Mouse (Mus musculus): ENCODE data around the gene Pld5. TPM values are rescaled to one million over a fixed set of nuclear protein-coding genes. Genes with fewer than 3 reads are reported as not detected.

Gene Pld5
- polyA plus RNA-seq, 2 experiments, result 0.01 TPM; not detected in 1

DNA sequence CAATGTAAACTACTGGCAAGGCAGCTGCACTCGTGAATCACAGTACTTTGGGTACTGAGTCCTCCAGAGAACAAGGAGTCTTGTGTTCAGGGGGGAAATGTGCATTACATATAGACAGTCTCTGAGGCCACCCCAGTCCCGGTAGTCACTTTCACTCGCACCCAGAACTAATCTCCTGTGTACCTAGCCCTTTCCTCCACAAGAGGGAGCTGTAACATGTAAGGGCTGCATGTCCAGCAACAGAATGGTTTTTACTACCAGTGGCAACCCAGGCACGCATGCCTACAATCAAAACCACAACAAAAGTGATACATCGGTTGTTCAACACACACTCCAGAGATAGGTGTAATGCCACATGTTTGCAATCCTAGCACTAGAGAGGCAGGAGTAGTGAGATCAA, 56.9 kb downstream of the Pld5 start:
- H3K4me2 ChIP-seq (ENCODE audit: low read depth), result no peak overlapping the region
- 58% methylated on average over 5 of the region's 5 CpGs for WGBS (ENCODE audit: insufficient replicate concordance)
- no peaks in the 10 kb centered on the region for H3K27me3 ChIP-seq (ENCODE audit: control insufficient read depth, insufficient read depth, low read length)
- TF ChIP-seq CTCF (IDR thresholded peaks at IDR 0.05; ENCODE audit: low read depth), result 0 out of 2 replicates have a peak, but pooled peaks have one; percentile 16
- no peak for TF ChIP-seq EP300 (IDR thresholded peaks at IDR 0.05; ENCODE audit: low read depth)
- ATAC-seq (ENCODE audit: insufficient read depth), result no peak
- no peak overlapping the region for H3K27ac ChIP-seq
- no peaks in the 10 kb centered on the region for H3K36me3 ChIP-seq (replicated peaks; ENCODE audit: control insufficient read depth, insufficient read depth, low read depth)
- H3K4me3 ChIP-seq (ENCODE audit: insufficient read depth in 1 of 2, low read depth in 2 of 2, low read length in 2 of 2), result no peak overlapping the region
- H3K9ac ChIP-seq (replicated peaks), result no peak overlapping the region
- no peaks in the 10 kb centered on the region for H3K9me3 ChIP-seq (ENCODE audit: control insufficient read depth, low read length)
- H3K4me1 ChIP-seq (replicated peaks; ENCODE audit: control insufficient read depth in 2 of 2, insufficient read depth in 2 of 2, low read length in 1 of 2), result no peaks in the 10 kb centered on the region
- DNase-seq (ENCODE audit: low read depth in 3 of 3, low spot score in 3 of 3), result no peak

DNA sequence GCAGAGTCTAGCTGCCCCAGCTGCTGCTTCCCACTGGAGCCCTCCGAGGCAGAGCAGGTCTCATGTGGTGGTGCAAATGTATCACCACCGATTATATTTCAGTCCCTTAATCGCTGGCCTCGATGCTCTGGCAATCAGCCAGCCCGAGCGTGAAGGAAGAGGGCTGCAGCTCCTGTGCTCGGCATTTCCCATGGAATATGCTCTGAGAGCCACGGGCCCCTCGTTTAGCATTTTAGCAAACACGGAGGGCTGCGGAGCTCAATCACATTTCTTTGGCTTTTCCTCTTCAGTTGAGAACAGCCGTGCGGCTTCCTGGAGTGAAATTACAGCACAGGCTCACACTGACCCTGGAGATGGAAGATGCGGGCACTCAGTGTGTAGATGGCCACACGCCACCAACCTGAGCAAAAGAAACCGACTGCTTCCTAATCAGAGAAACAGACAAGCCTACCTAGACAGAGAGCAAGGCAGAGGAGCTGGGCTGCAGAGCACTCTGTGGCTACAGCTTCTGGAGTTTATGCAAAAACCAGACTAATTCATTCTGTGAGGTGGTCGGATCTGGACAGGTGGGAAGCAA, 61.4 kb downstream of the Pld5 start:
- no peak overlapping the region for H3K4me2 ChIP-seq (ENCODE audit: low read depth)
- no peaks in the 10 kb centered on the region for H3K4me1 ChIP-seq (replicated peaks; ENCODE audit: control insufficient read depth in 2 of 2, insufficient read depth in 2 of 2, low read length in 1 of 2)
- no peak for TF ChIP-seq CTCF (IDR thresholded peaks at IDR 0.05; ENCODE audit: low read depth)
- no peak for TF ChIP-seq EP300 (IDR thresholded peaks at IDR 0.05; ENCODE audit: low read depth)
- WGBS (ENCODE audit: insufficient replicate concordance), result 46% methylated on average over 17 of the region's 17 CpGs
- no peaks in the 10 kb centered on the region for H3K27me3 ChIP-seq (ENCODE audit: control insufficient read depth, insufficient read depth, low read length)
- no peaks in the 10 kb centered on the region for H3K36me3 ChIP-seq (replicated peaks; ENCODE audit: control insufficient read depth, insufficient read depth, low read depth)
- no peak overlapping the region for H3K27ac ChIP-seq
- no peak for ATAC-seq (ENCODE audit: insufficient read depth)
- H3K9ac ChIP-seq (replicated peaks), result no peak overlapping the region
- H3K9me3 ChIP-seq (ENCODE audit: control insufficient read depth, low read length), result no peaks in the 10 kb centered on the region
- DNase-seq (ENCODE audit: low read depth in 3 of 3, low spot score in 3 of 3), result no peak
- no peak overlapping the region for H3K4me3 ChIP-seq (ENCODE audit: insufficient read depth in 1 of 2, low read depth in 2 of 2, low read length in 2 of 2)

DNA sequence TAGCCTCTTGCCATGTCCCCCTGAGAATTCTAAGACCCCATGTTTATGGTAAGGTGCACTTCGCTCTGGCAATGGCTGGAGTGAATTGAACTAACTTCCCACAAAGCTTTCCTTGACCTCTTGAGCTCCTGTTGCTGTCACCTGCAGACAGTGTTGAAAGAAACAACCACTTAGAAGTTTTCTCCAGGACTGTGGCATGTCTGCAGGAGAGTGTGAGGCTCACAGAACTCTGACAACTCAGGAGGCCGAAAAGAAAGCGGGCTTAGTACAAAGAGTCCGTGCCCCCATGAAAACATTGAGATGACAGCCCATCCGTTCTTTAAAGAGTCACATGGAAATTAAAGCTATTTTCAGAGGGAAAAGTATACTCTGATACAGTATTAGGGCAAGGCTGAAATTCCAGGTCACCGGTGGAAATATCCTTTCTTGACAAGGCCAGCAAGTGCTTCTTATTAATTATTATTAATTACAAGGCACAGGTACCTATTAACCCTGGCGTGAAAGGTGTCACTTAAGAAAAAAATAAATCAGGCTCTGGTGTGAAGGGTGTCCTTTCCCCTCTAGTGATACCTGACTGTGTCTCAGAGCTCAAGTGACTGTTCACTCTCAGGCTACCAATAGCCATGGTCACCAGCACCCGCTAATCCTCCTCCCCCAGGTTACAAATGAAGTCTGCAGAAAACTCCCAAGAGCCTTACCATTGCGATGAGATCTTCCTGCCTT, 62.0 kb downstream of the Pld5 start:
- 65% methylated on average over 9 of the region's 9 CpGs for WGBS (ENCODE audit: insufficient replicate concordance)
- no peak for DNase-seq (ENCODE audit: low read depth in 3 of 3, low spot score in 3 of 3)
- no peak overlapping the region for H3K4me3 ChIP-seq (ENCODE audit: insufficient read depth in 1 of 2, low read depth in 2 of 2, low read length in 2 of 2)
- no peaks in the 10 kb centered on the region for H3K9me3 ChIP-seq (ENCODE audit: control insufficient read depth, low read length)
- ATAC-seq (ENCODE audit: insufficient read depth), result no peak
- H3K27me3 ChIP-seq (ENCODE audit: control insufficient read depth, insufficient read depth, low read length), result no peaks in the 10 kb centered on the region
- no peaks in the 10 kb centered on the region for H3K36me3 ChIP-seq (replicated peaks; ENCODE audit: control insufficient read depth, insufficient read depth, low read depth)
- no peak overlapping the region for H3K9ac ChIP-seq (replicated peaks)
- no peak overlapping the region for H3K4me2 ChIP-seq (ENCODE audit: low read depth)
- TF ChIP-seq CTCF (IDR thresholded peaks at IDR 0.05; ENCODE audit: low read depth), result no peak
- no peak for TF ChIP-seq EP300 (IDR thresholded peaks at IDR 0.05; ENCODE audit: low read depth)
- no peak overlapping the region for H3K27ac ChIP-seq
- no peaks in the 10 kb centered on the region for H3K4me1 ChIP-seq (replicated peaks; ENCODE audit: control insufficient read depth in 2 of 2, insufficient read depth in 2 of 2, low read length in 1 of 2)

DNA sequence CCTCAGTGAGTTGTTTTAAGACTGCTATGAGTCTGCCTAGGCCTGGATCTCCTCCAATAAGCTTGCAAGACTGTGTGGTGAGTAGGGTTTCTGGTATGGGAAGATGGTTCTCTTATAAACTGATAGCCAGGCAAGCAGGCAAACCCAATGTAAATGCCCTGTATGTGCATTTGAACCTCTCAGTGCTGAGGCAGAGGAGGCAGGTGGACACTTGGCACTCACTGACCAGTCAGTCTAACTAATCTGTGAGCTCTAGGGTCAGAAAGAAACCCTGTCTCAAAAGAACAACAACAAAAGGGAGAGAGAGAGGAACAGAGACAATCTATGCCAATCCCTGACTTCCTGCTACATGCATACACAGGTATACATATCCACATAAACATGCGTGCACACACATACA, 64.3 kb downstream of the Pld5 start:
- 47% methylated on average over 1 of the region's 1 CpGs for WGBS (ENCODE audit: insufficient replicate concordance)
- no peak overlapping the region for H3K4me3 ChIP-seq (ENCODE audit: insufficient read depth in 1 of 2, low read depth in 2 of 2, low read length in 2 of 2)
- ATAC-seq (ENCODE audit: insufficient read depth) (no peak), DNase-seq (ENCODE audit: low read depth in 3 of 3, low spot score in 3 of 3) (no peak)
- H3K27me3 ChIP-seq (ENCODE audit: control insufficient read depth, insufficient read depth, low read length), result no peaks in the 10 kb centered on the region
- H3K27ac ChIP-seq, result no peak overlapping the region
- H3K4me2 ChIP-seq (ENCODE audit: low read depth), result no peak overlapping the region
- TF ChIP-seq EP300 (IDR thresholded peaks at IDR 0.05; ENCODE audit: low read depth) (no peak), CTCF (IDR thresholded peaks at IDR 0.05; ENCODE audit: low read depth) (no peak)
- no peaks in the 10 kb centered on the region for H3K36me3 ChIP-seq (replicated peaks; ENCODE audit: control insufficient read depth, insufficient read depth, low read depth)
- no peaks in the 10 kb centered on the region for H3K9me3 ChIP-seq (ENCODE audit: control insufficient read depth, low read length)
- H3K4me1 ChIP-seq (replicated peaks; ENCODE audit: control insufficient read depth in 2 of 2, insufficient read depth in 2 of 2, low read length in 1 of 2), result no peaks in the 10 kb centered on the region
- no peak overlapping the region for H3K9ac ChIP-seq (replicated peaks)

DNA sequence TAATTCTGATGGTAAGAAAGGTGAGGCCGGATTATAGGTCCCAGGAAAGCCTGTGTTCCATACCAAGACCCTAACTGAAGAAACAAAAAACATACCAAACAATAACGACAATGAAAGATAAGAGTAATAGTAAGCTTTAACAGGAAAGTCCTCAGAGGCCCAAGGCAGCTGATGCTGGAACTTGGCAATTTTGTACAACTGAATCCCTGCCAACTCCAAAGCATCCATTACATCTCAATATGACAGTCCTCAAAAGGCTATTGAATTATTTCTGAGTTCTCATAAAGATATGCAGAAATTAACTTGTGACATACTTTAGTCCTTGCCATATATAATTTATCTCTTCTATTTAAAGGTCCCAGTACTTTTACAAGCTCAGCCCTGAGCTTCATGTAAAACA, 67.1 kb downstream of the Pld5 start:
- WGBS (ENCODE audit: insufficient replicate concordance), result 51% methylated on average over 2 of the region's 2 CpGs

More for the DNA sequence above, 67.1 kb downstream of the Pld5 start:
- no peak for DNase-seq (ENCODE audit: low read depth in 3 of 3, low spot score in 3 of 3)
- Histone ChIP-seq H3K4me2 (ENCODE audit: low read depth) (no peak overlapping the region), H3K4me1 (replicated peaks; ENCODE audit: control insufficient read depth in 2 of 2, insufficient read depth in 2 of 2, low read length in 1 of 2) (no peaks in the 10 kb centered on the region), H3K9ac (replicated peaks) (no peak overlapping the region), H3K27me3 (ENCODE audit: control insufficient read depth, insufficient read depth, low read length) (no peaks in the 10 kb centered on the region), H3K9me3 (ENCODE audit: control insufficient read depth, low read length) (no peaks in the 10 kb centered on the region), H3K27ac (no peak overlapping the region), H3K4me3 (ENCODE audit: insufficient read depth in 1 of 2, low read depth in 2 of 2, low read length in 2 of 2) (no peak overlapping the region), H3K36me3 (replicated peaks; ENCODE audit: control insufficient read depth, insufficient read depth, low read depth) (no peaks in the 10 kb centered on the region)
- no peak for TF ChIP-seq CTCF (IDR thresholded peaks at IDR 0.05; ENCODE audit: low read depth)
- no peak for TF ChIP-seq EP300 (IDR thresholded peaks at IDR 0.05; ENCODE audit: low read depth)
- no peak for ATAC-seq (ENCODE audit: insufficient read depth)
